Mouse (Mus musculus): ENCODE results near the gene Mptx2.

DNA sequence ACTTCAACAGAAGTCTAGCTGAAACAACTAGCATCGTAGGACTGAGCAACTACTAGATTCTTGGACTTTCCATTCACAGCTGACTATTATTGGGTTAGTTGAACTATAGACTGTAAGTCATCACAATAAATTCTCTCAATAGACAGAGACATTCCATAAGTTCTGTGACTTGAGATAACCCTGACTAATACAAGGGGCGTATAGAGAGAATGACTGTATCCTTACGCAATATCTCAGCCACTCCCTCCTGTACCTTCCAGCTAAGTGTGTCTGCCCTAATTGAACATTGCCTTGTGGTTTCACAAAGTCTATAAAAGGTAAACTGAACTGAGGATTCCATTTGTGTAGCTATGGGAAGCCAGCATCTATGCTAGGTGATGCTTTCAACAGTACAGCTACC, 27.7 kb downstream of the Mptx2 start:
- no peak for TF ChIP-seq POLR2A (IDR thresholded peaks at IDR 0.05; ENCODE audit: borderline replicate concordance, low read depth, low read length)
- no peak for TF ChIP-seq CTCF (IDR thresholded peaks at IDR 0.05; ENCODE audit: low read depth, low read length)
